Mouse (Mus musculus): ENCODE measurements around the gene Fyn. TPM values are rescaled to one million over a fixed set of nuclear protein-coding genes. Genes with fewer than 3 reads are reported as not detected.
A peak's percentile ranks its signal among the peaks of the same experiment; 100 is the strongest.

Fyn gene
- polyA plus RNA-seq, 1 experiment from 2014 or later, result 24.0 TPM

DNA sequence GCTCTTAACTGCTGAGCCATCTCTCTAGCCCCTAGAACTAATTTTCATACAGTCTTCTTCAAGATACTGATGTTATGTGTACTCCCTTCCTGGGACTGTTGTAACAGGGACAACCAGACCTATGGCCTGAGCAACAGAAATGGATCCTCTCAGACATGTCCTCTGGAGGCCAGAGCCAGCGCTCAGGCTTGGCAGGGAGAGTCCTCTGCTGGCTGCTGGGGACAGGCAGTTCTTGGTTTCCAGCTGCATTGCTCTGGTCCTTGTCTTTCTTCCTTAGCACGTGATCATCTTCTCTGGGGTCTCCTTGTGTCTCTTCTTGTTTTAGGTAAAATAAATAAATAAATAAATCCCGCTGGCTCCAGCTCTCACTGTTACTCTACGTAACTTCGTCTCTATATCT lies 78.1 kb downstream of the Fyn start:
- WGBS, result 96% methylated on average over 5 of the region's 5 CpGs
- Histone ChIP-seq H3K4me3 (replicated peaks) (no peak overlapping the region), H3K4me1 (replicated peaks) (peaks cover 26% of the 10 kb centered on the region), H3K36me3 (no peaks in the 10 kb centered on the region), H3K27ac (no peak overlapping the region), H3K9ac (replicated peaks) (no peak overlapping the region), H3K4me2 (no peak overlapping the region), H3K27me3 (no peaks in the 10 kb centered on the region), H3K9me3 (no peaks in the 10 kb centered on the region)
- no peak for ATAC-seq (ENCODE audit: insufficient number of reproducible peaks, insufficient read depth, low FRiP score, low TSS enrichment, low read depth)

DNA sequence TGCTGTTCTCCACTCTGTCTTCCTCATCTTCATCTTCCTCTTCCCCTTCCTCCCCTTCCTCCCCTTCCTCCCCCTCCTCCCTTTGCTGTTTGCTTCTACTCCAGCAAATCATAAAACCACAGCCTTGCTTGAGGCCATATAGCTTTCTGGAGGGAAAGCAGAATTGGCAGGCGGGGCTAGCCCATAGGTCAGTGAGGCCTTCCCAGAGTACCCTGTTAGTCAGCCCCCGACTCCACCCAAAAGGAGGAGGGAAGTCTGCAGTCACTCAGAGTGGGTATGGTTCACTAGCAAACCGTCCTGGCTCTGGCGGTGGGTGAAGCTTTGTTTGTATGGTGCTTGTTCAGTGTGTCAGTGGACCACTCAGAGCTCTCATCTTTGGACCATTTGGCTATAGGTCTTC lies 80.5 kb downstream of the Fyn start:
- Histone ChIP-seq H3K27ac (peak overlapping the region; percentile 37; the same call in 1 of the 2 replicates), H3K4me1 (replicated peaks) (peaks cover 32% of the 10 kb centered on the region)
- 61% methylated on average over 4 of the region's 4 CpGs for WGBS

DNA sequence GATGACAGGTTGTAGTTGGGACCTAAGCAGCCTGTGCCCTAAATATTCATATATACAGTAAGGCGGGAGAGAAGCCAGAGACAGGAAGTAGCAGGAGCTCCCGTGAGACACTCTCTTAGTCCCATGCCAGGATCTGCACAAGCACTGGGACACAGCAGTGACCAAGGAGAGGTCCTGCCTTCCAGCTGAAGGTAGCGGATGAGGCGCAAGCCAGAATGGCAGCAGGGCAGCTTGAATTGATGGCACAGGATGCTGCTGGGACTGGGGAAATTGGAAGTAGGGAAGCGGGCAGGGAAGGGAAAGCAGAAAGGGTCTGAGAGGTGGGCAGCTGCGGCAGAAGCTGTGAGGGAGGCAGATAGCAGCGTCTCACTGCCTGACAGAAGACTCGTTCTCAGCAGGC lies 81.7 kb downstream of the Fyn start:
- 74% methylated on average over 8 of the region's 8 CpGs for WGBS
- Histone ChIP-seq H3K9me3 (no peaks in the 10 kb centered on the region), H3K4me3 (replicated peaks) (no peak overlapping the region), H3K9ac (replicated peaks) (no peak overlapping the region), H3K36me3 (no peaks in the 10 kb centered on the region), H3K4me1 (replicated peaks) (peaks cover 32% of the 10 kb centered on the region), H3K4me2 (no peak overlapping the region), H3K27me3 (no peaks in the 10 kb centered on the region), H3K27ac (peak overlapping the region; percentile 45; the same call in 1 of the 2 replicates)
- no peak for ATAC-seq (ENCODE audit: insufficient number of reproducible peaks, insufficient read depth, low FRiP score, low TSS enrichment, low read depth)

More for the DNA sequence above, 80.5 kb downstream of the Fyn start:
- Histone ChIP-seq H3K36me3 (no peaks in the 10 kb centered on the region), H3K9ac (replicated peaks) (no peak overlapping the region), H3K27me3 (no peaks in the 10 kb centered on the region), H3K4me2 (no peak overlapping the region), H3K4me3 (replicated peaks) (no peak overlapping the region), H3K9me3 (no peaks in the 10 kb centered on the region)
- ATAC-seq (ENCODE audit: insufficient number of reproducible peaks, insufficient read depth, low FRiP score, low TSS enrichment, low read depth), result no peak

DNA sequence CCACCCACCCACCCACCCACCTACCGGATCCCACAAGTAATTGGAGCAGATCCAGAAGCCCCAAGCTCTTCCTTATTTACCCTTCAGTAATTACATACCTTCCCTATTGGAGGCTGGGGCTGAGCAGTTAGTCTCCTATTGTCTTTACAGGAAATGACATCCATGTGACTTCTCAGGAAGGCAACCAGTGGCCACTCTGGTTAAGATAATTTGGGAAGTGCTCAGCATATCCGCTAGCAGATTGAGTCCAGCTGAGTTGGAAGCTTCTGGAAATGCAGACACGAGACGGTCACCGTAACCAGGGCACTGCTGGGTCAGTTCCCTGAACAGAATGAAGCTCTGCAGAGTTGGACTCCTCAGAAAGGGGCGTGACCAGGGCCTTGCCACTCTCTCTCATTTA lies 82.4 kb downstream of the Fyn start:
- Histone ChIP-seq H3K4me2 (no peak overlapping the region), H3K9me3 (no peaks in the 10 kb centered on the region), H3K36me3 (no peaks in the 10 kb centered on the region), H3K4me3 (replicated peaks) (no peak overlapping the region), H3K27me3 (no peaks in the 10 kb centered on the region), H3K4me1 (replicated peaks) (peaks cover 32% of the 10 kb centered on the region), H3K27ac (0 out of 2 replicates have a peak overlapping the region, but pooled peaks have one; percentile 23), H3K9ac (replicated peaks) (no peak overlapping the region)
- ATAC-seq (ENCODE audit: insufficient number of reproducible peaks, insufficient read depth, low FRiP score, low TSS enrichment, low read depth), result no peak
- WGBS, result 51% methylated on average over 6 of the region's 6 CpGs

- no peaks in the 10 kb centered on the region for H3K36me3 ChIP-seq
- peaks cover 32% of the 10 kb centered on the region for H3K4me1 ChIP-seq (replicated peaks)
- H3K9ac ChIP-seq (replicated peaks), result no peak overlapping the region
- 81% methylated on average over 8 of the region's 8 CpGs for WGBS
- H3K4me3 ChIP-seq (replicated peaks), result no peak overlapping the region
- H3K27me3 ChIP-seq, result no peaks in the 10 kb centered on the region
- no peaks in the 10 kb centered on the region for H3K9me3 ChIP-seq
- no peak for ATAC-seq (ENCODE audit: insufficient number of reproducible peaks, insufficient read depth, low FRiP score, low TSS enrichment, low read depth)
- H3K27ac ChIP-seq, result 0 out of 2 replicates have a peak overlapping the region, but pooled peaks have one; percentile 20
- H3K4me2 ChIP-seq, result no peak overlapping the region
These were observed 83.4 kb downstream of the Fyn start for GRCm38 (mm10) chr10:39451918-39452624.

GRCm38 (mm10) chr10:39455344-39455743 lies 86.7 kb downstream of the Fyn start:
- no peak for ATAC-seq (ENCODE audit: insufficient number of reproducible peaks, insufficient read depth, low FRiP score, low TSS enrichment, low read depth)
- Histone ChIP-seq H3K27ac (no peak overlapping the region), H3K36me3 (no peaks in the 10 kb centered on the region), H3K27me3 (no peaks in the 10 kb centered on the region), H3K9ac (replicated peaks) (no peak overlapping the region), H3K4me1 (replicated peaks) (peaks cover 25% of the 10 kb centered on the region), H3K9me3 (no peaks in the 10 kb centered on the region), H3K4me2 (no peak overlapping the region), H3K4me3 (replicated peaks) (no peak overlapping the region)
- WGBS, result 60% methylated on average over 4 of the region's 4 CpGs

DNA sequence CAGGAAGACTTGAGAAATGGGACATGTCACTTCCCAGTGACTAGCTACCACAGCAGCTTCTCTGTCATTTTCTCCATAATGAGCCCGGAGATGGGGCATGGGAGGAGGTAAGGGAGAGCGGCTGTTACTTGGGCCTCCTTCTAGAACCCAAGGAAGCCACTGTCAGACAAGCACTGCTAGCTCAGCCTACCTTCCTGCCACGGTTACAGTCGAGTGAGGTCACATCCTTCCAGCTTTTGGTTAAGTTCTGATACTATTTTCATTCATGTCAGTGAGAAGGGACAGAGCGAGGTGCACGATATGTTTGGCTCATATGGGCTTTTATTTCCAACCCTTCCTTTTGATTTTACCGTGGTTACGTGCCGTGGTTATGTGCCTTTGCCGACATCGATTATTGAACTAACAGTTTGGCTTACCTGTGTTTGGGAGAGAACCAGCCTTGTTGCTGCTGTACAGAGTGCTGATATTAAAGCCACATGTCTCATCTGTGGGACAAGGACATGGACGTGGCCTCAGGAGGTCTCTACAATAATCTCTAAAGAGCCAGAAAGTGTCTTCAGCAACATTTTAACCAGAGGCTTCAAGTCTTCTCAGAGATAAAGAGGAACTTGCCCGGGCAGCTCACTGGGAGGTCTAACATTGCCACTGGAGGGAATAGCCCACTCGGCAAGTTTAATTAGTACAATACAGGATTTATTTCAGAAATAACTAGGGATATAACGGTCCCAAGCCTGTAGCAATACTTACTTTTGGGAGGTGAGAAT lies 87.4 kb downstream of the Fyn start:
- ATAC-seq (ENCODE audit: insufficient number of reproducible peaks, insufficient read depth, low FRiP score, low TSS enrichment, low read depth), result no peak
- peaks cover 18% of the 10 kb centered on the region for H3K4me1 ChIP-seq (replicated peaks)
- H3K4me2 ChIP-seq, result no peak overlapping the region
- H3K27ac ChIP-seq, result no peak overlapping the region
- H3K4me3 ChIP-seq (replicated peaks), result no peak overlapping the region
- no peaks in the 10 kb centered on the region for H3K27me3 ChIP-seq
- H3K36me3 ChIP-seq, result no peaks in the 10 kb centered on the region
- no peak overlapping the region for H3K9ac ChIP-seq (replicated peaks)
- 83% methylated on average over 15 of the region's 15 CpGs for WGBS
- H3K9me3 ChIP-seq, result no peaks in the 10 kb centered on the region

DNA sequence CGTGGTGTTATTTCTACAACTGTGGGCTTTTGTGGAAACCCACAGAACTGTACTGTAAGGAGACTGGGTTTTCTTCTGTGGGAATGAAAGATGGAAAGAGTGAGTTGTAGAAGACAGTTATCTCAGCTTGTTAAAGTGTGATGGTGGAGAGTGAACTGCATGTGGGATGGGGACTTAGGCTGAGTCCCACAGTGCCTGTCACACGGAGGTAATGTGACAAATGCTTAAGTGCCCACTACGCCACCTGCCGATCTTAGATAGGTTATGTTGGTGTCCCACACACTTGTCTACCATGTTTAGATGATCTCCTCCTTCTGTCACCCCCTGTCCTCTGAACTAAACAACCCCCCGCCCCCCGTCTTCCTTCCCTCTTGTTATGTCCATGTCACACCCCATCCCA lies 88.1 kb downstream of the Fyn start:
- H3K36me3 ChIP-seq, result no peaks in the 10 kb centered on the region
- no peak overlapping the region for H3K27ac ChIP-seq
- WGBS, result 91% methylated on average over 6 of the region's 6 CpGs
- no peaks in the 10 kb centered on the region for H3K9me3 ChIP-seq
- H3K9ac ChIP-seq (replicated peaks), result no peak overlapping the region
- ATAC-seq (ENCODE audit: insufficient number of reproducible peaks, insufficient read depth, low FRiP score, low TSS enrichment, low read depth), result no peak
- no peaks in the 10 kb centered on the region for H3K27me3 ChIP-seq
- no peak overlapping the region for H3K4me3 ChIP-seq (replicated peaks)
- peaks cover 12% of the 10 kb centered on the region for H3K4me1 ChIP-seq (replicated peaks)
- no peak overlapping the region for H3K4me2 ChIP-seq

DNA sequence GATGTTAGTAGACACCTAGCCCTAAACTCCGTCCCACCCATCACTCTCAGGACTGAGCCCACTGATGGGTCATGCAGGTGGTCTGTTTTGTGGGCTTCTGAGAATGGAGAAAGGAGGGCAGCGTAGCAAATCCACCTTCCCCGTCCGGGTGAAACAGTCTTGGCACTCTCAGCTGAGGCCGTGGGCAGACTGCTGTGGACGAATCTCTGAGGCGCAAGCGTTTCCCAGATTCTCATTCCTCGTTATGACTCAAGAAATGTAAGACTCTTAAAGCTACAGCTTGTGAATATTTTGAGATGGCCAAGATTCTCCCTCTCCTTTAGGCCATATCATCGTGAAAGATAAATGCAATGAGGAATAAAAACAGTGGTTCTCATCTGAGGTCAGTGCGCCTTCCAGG lies 88.6 kb downstream of the Fyn start:
- no peak overlapping the region for H3K4me2 ChIP-seq
- no peak for ATAC-seq (ENCODE audit: insufficient number of reproducible peaks, insufficient read depth, low FRiP score, low TSS enrichment, low read depth)
- H3K9me3 ChIP-seq, result no peaks in the 10 kb centered on the region
- no peak overlapping the region for H3K9ac ChIP-seq (replicated peaks)
- 89% methylated on average over 11 of the region's 11 CpGs for WGBS
- H3K36me3 ChIP-seq, result no peaks in the 10 kb centered on the region
- H3K4me3 ChIP-seq (replicated peaks), result no peak overlapping the region
- H3K27ac ChIP-seq, result no peak overlapping the region
- H3K27me3 ChIP-seq, result no peaks in the 10 kb centered on the region
- peaks cover 12% of the 10 kb centered on the region; the same call in 1 of the 2 replicates for H3K4me1 ChIP-seq (replicated peaks)

DNA sequence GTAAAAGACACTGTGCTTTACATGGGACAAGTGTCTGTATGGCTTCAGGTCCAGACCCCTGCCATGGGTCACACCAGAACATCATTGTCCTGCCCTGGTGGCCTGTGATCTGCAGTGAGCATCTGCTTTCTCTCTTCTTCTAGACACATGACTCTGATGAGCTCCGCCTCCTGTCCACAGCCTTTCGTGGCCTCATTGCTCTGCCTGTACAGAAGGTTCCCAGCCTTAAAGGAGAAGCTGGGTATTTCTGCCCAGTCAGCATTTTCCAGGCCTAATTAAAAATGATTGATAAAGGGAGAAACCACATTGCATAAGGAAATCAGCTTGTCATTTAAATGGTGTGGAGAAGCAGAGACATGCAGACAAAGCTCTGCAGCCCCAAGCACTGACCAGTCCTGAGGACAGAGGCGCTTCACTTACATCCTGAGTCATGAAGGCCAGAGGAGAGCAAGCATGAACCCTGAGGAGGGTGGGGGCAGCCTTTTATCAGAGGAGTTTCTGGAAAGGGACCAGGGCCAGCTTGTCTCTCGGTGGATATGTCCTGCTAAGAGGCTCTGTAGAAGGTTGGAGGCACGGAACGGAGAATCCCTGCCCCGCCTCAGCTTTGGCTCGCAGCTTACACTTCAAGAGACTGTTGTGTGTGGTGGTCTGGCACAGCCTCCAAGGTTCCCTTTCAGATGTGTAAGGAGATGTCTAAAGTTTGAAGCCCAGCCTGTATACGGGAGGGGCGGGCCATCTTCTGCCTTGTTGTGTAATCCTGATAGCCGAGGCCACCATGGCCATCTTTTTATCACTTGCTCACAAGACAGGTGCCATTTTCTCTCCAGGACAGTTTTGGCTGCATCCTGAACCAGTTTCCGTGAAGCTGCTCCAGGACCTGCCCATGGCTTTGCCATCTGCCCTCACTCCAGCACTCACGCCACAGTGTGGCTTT lies 90.4 kb downstream of the Fyn start:
- peaks cover 22% of the 10 kb centered on the region for H3K4me1 ChIP-seq (replicated peaks)
- 0 out of 2 replicates have a peak overlapping the region, but pooled peaks have one; percentile 8 for H3K27ac ChIP-seq
- H3K9ac ChIP-seq (replicated peaks), result no peak overlapping the region
- no peaks in the 10 kb centered on the region for H3K27me3 ChIP-seq
- H3K4me3 ChIP-seq (replicated peaks), result no peak overlapping the region
- H3K36me3 ChIP-seq, result no peaks in the 10 kb centered on the region
- H3K4me2 ChIP-seq, result no peak overlapping the region
- 66% methylated on average over 13 of the region's 13 CpGs for WGBS
- H3K9me3 ChIP-seq, result no peaks in the 10 kb centered on the region
- no peak for ATAC-seq (ENCODE audit: insufficient number of reproducible peaks, insufficient read depth, low FRiP score, low TSS enrichment, low read depth)

- Histone ChIP-seq H3K9me3 (no peaks in the 10 kb centered on the region), H3K4me1 (replicated peaks) (peaks cover 22% of the 10 kb centered on the region), H3K4me2 (no peak overlapping the region), H3K36me3 (no peaks in the 10 kb centered on the region), H3K27me3 (no peaks in the 10 kb centered on the region), H3K9ac (replicated peaks) (no peak overlapping the region), H3K4me3 (replicated peaks) (no peak overlapping the region), H3K27ac (no peak overlapping the region)
- no peak for ATAC-seq (ENCODE audit: insufficient number of reproducible peaks, insufficient read depth, low FRiP score, low TSS enrichment, low read depth)
- WGBS, result 92% methylated on average over 2 of the region's 2 CpGs
These were observed 92.0 kb downstream of the Fyn start for GRCm38 (mm10) chr10:39460621-39461020.

Measured in limb, embryonic 12.5 days (tissue).